Mouse (Mus musculus): ENCODE results near the gene Prdm16.

Prdm16 gene

DNA sequence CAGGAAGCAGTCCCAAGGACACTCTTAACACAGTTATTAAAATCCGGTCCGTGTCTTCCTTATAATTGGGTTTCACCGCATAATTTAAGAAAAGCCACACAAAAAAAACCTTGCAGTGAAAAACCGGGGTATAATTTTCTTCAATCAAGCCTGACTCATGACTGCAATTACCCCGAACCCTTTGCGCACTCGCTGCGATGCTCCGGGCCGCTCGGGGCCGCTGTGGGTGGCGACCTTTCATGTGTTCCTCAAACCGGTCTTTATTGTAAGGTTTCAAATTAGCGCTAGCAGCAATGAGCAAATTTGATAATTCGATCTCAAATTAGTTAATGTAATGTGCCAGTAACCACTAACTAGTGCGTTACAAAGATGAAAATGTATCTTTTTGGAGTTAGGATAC lies 215.9 kb downstream of the Prdm16 start:
- no peak for DNase-seq (ENCODE audit: low spot score)

DNA sequence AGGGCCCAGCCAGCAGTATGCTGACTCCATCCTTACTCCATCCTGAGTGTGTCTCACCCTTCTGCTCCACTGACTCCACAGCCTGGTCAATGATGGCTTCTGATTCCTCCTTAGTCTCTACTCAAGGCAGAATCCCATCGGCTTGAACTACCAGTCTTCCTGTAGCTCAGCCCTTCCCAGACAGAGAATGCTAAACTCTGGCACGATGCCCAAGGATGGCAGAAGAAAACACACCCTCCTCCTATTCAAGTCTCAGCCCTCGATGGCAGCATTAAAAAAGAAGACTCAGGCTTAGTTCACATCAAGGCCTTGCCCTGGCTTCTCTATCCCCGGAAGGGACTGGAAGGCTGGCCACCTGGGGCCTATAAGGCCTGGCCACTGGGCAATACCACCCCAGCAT lies 216.9 kb downstream of the Prdm16 start:
- no peak for DNase-seq (ENCODE audit: low spot score)

DNA sequence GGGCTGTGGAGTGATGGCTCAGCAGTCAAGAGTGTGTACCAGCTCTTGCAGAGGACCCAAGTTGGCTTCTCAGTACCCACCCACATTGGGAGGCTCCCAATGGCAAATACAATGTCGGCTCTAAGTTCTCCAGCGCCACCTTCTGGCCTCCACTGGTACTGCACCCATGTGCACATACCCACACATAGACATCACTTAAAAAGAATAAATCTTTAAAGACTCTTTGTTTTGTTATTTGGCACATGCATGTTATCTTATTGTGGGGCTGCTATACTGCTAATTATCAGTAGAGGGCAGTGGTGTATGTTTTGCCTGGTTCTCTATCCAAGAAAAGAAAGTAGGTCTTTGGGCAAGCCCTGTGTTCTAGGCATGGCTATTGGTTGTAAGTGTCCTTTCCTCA lies 217.7 kb downstream of the Prdm16 start:
- no peak for DNase-seq (ENCODE audit: low spot score)

DNA sequence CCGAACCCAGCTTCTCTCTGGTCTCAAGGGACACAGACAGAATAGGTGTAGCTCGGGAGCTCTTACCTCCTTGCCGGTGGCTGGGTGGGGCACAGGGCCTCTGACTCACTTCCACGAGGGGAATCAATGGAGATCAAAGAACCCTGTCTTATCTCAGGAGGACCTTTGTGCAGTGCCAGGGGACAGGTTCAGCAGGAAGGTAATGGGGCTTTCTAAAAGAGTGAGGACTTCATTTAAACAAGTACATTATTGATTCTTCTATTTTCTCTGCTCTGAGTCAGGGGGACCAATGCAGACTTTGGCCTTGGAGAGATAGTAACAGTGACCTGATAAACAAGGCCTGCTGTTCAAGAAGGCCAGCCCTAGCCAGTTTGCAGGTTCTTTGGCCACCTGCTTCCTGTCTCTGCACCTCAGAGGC lies 218.3 kb downstream of the Prdm16 start:
- DNase-seq (ENCODE audit: low spot score), result no peak

DNA sequence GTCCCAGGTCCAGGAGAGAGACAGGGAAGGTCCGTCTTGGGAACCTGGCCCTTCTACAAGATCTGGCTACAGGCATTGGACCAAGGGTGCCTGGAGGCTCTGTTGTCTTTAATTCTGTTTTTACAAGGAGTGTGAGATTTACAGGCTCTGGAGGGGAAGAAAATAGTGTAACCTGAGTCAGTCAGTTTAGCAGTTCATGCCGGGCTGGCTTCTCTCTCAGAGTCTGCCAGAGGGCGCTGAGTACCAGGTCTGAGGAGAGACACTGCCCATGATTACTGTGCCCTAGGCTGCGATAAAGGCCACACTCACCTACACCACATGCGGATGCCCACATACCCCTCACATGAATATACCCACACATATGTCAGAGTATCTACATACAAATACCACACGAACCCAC lies 219.9 kb downstream of the Prdm16 start:
- DNase-seq (ENCODE audit: low spot score), result no peak

DNA sequence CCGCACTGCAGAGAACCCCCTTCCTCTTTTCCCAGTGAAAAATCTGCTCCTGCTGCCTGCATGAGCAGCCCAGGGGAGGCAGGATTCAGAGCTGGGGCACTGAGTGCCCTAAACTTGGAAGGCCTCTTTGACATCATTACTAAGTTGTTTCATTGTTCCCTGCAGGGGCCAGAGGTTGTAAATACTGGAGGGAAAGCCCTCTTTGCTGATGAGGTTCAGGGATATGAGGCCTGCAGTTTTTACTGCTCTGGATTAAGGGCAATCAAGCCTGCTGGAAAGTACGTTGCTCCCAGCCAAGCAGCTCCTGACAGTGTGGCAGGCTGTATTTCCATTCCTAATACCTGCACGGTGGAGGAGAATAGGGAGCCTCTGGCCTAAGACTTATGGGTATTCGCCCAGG lies 221.8 kb downstream of the Prdm16 start:
- DNase-seq (ENCODE audit: low spot score), result no peak

DNA sequence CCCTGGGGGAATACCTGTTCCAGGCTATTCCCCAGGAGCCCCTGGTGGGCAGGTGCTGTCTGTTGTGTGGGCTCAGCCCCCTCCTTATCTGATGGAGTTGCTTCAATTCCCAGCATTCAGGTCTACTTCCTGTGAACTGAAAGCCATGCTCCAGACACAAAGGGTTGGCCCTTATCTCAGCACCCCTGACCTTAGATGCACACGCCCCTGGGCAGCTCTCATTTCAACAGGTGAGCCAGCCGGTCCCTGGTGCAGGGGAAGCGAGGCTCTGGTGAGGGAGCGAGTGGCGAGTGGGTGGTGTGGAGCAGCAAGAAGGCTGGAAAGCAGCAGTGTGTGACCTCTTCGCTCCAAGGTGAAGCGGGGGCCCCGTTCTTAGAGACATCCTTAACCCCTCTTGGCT lies 226.1 kb downstream of the Prdm16 start:
- DNase-seq (ENCODE audit: low spot score), result no peak

DNA sequence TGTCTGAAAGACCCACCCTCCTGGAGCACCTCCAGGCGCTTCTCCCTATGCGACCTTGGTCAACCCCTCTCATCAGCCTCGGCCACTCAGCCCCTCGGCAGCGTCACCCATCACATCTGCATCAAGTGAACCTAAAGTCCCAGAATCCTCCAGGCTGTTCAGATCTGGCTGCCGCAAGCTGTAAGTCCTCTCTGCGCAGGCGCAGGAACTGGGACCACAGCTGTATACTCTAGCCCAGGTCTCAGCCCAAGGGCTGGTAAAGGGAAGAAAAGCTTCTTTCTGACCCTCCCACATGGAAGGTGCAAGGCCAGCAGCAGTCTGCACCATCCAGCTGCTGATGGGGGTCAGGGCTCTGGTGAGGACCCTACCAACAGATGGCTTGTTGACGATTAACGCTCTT lies 226.8 kb downstream of the Prdm16 start:
- no peak for DNase-seq (ENCODE audit: low spot score)

DNA sequence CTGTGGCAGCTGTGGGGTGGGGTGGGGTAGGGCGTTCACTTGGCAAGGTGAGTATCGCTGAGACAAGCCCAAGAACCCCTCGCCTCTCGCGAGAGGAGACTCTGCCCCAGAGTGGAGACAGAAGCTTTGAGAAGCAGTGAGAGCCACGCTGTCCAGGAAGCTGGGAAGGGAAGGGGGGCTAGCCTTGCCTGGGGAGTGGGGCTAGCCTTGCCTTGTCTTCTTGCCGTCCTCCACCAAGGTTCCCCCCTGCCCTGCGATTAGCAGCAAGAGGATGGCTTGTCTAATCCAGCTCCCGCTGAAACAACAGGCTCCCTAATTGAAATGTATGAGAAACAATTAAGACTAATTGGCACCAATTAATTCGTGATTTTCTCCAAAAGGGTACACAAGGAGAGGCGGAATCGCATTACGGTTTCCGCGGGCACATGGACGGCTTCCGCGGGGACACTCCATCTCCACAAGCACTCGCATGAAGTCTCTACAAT lies 227.4 kb downstream of the Prdm16 start:
- no peak for DNase-seq (ENCODE audit: low spot score)

DNA sequence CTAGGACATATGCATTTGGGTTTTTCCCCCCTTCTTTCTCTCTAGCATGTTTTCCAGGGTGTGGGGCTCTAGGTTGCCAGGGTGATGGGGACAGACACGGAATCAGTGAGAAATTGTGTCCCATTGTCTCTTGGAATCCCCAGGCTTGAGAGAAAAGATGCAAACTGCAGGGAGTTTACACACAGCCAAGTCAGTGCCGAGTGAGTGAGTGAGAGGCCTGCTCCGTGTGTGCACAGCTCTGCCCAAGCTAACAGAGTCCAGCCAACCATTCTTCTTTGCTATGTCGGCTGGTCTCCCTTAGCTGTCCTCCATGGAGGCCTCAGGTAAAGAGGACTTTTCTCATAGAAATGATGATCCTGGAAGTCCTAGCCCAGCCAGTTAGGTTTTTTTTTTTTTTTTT lies 233.7 kb downstream of the Prdm16 start:
- DNase-seq (ENCODE audit: low spot score), result no peak

DNA sequence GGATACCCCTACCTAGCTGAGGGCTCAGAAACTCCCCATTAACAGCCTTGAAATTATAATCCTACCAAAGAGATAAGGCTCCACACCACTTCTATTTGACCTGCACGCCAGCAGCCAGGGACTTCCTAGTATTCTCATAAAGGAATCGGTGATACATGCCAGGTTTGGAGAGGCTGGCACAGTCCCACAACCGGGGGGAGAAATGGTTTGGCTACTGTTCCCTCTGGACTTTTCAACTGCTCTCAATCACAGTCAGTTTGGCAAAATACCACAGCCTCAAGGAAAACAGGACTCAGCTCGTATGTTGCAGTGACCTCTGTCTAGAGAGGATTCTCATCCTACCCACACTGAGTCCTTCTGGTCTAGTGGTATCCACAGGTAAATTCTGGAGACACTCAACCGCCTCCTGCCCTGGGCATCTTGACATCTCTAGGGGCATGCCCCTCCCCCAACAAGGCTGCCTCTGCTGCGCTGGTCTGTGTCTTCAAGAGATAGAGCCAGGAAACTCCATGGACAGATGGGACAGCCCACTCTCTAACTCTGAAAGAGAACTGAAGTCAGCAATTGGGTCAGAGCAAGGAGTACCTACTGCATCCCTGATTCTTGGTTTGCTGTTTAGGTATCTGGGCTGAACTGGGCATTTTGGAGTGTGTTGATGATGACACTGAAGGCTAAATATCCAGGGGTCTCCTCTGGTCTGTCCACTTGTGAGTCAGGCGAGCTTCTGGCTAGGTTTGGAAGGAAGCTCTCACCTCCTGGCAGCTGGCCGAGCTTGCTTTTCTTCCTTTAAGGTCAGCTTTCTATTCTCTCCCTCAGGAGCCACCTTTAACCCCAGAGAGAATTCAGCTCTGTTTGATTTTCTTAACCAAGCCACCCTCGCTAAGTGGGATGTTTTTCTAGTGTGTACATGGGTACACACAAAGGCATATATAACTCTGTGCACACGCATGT lies 234.4 kb downstream of the Prdm16 start:
- DNase-seq (ENCODE audit: low spot score), result no peak

DNA sequence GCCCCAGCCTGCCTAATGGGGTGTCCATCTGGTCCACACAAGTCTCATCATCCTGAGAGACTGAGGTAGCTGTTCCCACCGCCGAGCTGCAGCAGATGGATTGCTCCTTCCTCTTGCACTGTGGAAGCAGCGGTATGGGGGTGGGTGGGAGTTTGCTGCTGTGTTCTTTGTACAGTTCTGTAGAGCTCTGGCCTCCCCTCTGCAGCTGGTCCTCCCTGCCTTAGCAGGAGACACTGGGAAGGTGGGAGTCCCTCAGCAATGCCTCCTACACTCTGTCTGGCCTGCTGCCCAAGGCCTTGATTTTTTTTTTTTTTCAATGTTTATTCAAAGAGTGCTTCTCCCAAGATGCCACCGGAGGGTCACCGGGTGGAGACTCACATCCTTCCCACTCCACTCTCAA lies 235.3 kb downstream of the Prdm16 start:
- no peak for DNase-seq (ENCODE audit: low spot score)

DNA sequence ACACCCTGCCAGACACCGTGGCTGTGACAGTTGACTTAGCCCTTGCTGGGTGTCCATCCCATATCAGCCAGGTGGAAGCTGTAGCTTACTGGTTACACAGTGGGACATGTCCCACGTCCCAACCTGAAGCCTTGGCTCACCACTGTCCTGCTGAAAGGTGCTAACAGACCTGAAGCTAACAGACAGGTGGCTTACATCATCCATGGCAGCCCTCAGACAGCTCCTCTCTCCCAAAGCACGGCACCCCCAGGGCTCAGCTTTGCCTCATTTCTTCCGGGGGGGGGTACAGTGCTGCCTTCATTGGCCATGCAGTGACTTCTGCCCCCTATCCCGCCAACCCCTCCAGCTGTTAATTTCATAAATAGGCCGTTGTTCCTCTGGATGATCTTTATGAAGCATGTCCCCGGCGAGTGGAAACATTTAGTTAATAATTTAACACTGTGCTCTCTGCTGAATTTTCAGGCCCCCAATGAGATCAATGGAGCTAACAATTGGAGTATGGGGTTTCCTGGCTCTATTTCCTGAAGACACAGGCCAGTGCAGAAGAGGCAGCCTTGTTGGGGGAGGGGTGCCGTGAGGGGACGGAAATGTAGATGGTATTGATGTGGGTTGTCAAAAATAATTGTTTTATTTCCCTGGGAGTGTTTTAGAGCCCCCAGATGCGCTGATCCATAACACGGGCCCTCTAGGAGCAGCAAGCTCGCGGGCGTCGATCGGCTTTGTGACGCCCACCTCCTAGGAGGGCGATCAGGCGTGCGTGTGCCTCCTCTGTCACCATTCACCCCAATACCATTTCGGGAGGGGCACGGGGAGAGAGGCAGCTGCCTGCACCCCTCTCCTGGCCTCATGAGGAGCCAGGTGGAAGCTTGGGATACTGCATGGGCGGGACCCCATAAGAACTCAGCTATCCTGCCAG lies 236.2 kb downstream of the Prdm16 start:
- DNase-seq (ENCODE audit: low spot score), result no peak

DNA sequence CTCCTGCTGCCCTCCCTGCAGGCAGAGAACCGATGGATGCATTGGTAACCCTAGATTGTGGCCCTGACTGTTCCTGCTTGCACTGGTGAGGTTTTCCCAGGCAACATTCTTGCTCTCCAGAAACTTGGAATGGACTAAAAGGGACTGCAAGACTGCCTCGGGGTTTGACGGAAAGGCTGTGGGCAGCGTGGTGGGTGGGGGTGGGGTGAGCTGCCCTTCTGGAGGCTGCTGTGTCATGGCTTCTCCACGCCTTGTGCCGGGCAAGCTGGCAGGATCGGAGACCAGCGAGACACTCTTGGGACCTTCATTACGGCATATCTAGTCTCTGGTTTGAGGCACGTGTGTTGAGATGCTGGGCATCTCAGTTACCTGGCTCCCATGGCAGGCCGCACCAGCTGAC lies 237.0 kb downstream of the Prdm16 start:
- DNase-seq (ENCODE audit: low spot score), result no peak

DNA sequence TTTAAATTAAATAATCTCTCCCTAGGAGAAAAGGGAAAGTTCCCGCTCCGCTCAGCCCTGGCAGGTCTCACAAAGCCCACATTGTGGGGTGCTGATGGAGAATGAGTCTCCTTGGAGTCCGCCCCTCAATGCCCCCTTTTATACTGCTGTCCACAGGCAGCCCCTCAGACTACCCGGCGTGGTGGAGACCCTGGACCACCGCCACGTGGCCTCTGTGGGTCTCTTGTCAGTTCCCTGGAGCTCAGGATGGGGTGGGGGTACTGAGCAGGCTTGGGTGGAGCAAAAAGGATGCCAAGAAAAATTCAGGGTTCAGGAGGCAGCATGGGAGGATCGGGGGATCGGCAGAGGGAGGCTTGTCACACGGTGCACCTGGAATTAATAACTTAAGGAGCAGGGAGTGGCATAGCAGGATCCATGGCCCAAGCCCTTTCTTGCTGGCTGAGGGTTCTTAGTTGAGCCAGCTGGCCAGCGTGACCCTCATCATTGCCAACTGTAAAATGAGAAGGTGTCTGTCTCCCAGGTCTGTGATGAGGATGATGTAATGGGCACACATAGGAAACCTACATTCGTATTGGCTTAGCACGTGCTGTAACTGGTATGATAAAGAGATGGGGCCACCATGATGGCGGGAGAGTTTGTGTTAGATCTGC lies 239.9 kb downstream of the Prdm16 start:
- no peak for DNase-seq (ENCODE audit: low spot score)

DNA sequence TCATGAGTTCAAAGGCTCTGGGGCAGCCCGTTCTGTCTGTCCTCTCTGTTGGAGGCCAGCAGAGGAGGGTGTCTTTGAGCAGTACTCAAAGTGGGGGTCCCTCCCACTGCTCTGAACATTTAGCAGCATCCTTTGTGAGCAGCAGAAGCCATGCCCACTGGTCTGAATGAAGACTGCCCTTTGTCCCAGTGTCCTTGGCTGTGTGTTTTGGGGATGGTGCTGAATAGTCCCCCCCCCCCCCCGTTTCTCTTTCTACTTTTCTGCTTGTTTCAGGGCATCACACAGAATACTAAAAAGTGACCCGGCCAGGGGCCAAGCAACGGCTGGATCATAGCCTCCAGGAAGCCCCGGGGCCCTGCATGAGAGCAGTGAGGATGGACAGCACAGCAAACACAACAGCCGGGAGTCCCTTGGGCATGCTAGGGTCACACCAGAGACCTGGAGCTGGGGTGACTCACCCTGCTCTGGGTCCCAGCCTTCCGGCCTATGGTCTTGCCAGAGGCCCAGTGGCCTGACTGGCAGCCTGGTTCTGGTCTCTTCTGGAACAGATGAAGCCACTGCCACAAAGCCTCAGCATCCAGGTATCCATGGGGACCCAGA lies 242.4 kb downstream of the Prdm16 start:
- no peak for DNase-seq (ENCODE audit: low spot score)

DNA sequence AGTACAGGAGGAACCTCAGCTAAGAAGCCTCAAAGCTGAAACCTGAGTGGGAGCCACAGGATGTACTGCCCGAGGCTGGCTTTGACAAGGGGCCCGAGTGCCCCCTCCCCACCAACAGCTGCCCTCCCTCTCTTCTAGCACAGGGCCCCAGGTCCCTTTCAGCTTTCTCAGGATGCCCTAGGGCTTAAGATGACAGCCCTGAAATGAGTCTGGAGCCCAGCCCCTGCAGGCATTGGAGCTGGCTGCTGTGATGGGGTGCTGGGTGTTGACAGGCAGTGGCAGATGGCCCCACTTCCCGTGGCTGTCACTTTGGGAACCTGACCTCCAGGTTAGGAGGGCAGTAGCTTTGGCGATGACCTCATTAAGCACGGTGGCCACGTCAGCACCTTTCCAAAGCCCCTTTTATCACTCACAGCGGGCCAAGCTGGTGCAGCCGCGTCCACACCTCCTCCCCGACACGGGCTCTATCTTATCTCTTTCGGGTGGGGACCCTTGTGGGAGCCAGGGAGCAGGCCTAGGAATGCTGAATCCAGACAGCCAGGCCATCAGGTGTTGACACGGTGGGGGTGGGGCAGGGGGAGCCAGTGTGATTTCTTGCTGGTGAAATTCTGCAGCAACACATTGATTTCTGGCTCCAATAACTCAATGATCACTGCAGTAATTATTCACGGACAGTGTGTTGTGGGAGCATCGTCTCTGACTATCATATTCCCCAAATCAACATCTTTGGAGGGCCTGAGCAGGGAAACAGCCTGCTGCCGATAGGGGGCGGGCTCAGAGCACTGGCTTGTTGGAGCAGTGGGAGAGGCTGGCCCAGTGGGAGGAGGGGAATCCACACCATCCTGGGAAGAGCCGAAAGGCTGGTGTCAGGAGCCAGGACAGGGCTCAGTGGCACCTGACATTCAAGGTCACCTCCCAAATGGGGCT lies 243.2 kb downstream of the Prdm16 start:
- no peak for DNase-seq (ENCODE audit: low spot score)

DNA sequence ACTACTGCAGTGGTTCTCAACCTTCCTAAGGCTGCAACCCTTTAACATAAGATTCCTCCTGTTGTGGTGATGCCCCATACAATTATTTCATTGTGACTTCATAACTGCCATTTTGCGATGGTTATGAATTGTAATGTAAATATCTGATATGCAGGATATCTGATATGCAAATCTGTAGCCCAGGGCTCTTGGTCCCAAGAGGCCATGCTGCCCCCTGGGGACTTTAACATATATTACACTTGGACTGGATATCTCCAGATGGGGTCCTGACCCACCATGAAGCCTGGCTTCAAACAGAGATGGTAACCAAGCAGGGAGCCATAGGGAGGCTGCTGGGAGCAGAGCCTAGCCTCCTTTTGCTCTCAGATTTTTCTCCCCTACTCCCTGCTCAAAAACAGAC lies 244.0 kb downstream of the Prdm16 start:
- no peak for DNase-seq (ENCODE audit: low spot score)

DNA sequence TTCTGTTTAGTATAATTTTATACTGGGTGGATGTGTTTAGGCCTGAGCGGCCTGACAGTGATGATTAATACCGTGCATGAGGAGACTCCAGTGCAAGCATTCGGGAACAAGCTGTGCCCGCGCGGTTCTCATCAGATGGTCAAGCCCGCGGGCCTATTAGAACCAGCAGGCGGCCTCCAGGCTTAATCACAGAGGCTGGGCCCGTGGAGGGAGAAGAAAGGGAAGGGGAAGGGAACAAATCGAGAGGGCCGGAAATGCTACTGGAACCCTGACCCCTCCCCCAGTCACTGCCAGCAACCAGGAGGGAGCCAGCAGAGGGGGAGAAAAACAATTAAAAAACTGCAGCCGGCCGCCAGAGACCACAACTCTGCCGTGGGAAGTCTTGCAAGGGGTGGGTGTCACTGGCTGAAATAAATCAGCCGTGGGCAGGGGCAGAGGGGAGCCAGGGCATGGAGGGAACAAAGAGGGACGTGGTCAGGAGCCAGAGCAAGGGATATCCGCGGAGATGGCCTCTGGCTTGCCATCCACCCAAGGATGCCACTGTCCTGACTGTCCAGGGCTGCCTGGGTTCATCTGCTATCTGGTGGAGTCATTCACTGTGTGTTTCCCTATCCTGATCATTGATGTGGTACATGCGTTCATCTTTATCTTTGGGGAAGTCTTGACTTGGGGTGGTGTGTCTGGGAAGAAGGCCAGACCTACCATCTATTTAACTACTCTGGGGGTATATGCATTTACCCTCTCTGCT lies 246.2 kb downstream of the Prdm16 start:
- DNase-seq (ENCODE audit: low spot score), result no peak

DNA sequence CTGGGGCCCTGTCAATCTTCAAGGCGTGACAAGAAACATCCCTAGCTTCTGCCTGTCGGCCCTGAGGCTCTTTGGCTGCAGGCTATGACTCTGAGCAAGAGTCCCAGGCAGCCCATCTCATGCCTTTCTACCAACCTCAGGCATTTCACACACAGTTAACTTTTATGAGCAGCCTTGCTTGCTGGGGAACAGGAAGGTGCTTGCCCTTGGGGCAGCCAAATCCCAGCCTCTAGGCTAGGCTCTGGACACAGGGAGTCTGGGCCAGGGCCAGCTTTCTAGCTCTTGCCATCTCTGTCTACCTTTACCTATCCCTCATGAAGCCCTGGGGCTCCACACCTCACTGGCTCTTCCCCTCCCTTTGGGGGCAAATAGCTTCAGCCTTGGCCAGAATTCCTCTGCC lies 247.0 kb downstream of the Prdm16 start:
- DNase-seq (ENCODE audit: low spot score), result no peak

Data from layer of hippocampus, adult 9-10 months (tissue).